Mouse (Mus musculus): ENCODE measurements at regions not wholly inside any gene's neighbourhood (a gene's known extent, or its start where the extent isn't known, plus 50 kb on each side); places are given as distances from the start of the nearest gene placed in this dataset.
"Not testable (repeated sequence)": the region's sequence is repeated elsewhere in the genome, so short reads cannot be mapped to it uniquely, and the experiment has no call there.

DNA sequence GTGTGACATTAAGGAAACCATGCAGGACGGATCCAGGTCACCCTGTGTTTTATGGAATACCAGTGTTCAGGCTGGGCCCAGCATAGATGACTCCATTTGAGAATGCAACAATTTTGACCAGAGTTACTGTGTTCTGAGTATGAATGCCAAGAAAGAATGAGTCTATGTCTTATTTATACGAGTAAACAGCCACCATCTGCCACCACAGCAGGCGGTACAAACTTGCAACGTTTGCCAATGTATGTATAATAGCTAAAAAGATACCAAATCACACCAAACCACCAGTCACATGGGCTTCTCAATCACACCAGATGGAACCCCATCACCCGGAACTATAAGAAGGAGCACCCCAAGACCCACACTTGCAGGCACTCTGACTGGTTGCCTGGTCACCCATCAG lies 192.1 kb downstream of the Glrx3 start:
- DNase-seq (ENCODE audit: low read depth, low spot score): no peak

DNA sequence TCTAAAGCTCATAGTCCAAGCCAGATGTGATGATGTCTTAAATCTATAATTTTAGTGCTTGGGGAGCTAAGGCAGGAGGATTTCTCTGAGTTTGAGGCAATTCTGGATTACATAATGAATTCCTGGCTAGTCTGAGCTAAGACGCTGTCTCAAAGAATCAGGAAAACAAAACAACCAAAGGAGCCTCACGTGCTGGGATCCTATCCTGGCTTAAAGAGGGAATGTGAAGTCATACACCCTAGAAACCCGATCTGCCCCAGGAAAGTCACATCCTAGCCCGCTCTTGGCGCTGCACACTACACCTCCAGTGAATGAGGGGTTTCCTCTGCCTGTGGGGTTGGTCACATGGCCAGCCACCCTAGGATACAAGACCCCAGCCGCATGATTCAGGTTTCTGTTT lies 211.2 kb downstream of the Glrx3 start:
- no peak for DNase-seq (ENCODE audit: low read depth, low spot score)

DNA sequence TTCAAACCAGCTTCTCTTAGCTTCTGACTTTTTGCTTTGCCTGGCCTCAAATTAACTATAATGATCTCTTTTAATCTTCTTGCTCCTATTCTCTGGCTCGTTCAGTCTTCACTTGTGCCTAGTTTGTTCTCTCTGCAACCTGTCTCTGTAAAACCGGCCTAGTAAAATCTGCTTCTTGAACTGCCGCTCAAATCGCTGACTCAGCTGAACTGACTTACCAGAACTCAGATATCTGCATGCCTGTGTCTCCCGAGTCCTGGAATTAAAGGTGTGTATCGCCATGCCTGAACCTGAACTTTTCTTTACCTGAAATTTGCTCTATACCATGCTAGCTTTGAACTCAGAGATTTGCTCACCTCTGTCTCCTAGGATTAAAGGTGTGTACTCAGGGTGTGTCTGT lies 212.2 kb downstream of the Glrx3 start:
- no peak for DNase-seq (ENCODE audit: low read depth, low spot score)

- DNase-seq (ENCODE audit: low read depth, low spot score): peak; percentile 35
These were observed 216.4 kb downstream of the Glrx3 start for GRCm38 (mm10) chr7:137653837-137654236.

DNA sequence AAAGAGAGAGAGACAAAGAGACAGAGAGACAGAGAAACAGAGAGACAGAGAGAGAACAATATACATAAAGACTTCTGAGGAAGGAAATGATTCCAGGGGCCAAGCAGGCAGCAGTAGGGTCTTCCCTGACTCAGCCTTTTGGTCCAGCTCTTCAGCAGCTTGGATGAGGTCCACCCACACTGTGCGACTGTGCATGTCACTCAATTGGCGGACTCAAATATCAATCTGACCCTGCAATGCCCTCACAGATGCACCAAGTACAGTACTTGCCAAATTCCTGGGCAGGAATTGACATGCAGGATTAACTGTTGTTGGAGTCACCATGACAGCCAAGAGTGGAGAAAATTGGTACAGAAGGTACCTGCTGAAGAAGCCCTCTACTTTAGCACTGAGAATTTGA lies 229.8 kb downstream of the Glrx3 start:
- no peak for DNase-seq (ENCODE audit: low read depth, low spot score)

DNA sequence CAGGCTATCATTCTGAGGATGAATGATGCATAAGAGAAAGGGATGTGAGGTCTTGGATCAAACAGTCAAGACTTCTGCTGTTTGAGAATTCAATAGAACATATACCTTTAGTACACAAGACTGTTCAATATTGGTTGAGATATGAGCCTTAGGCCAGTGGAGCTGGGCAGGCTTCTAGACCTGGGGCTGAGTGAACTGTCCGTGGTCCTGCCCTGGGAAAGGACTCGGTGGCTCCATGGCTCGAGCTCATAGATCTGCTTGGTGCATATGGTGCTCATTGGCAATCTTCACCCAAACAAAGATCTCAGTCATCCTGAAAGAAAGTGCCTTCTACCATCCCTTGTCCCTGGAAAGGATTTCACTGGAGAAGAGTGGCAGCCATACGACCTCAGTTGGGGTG lies 233.7 kb downstream of the Glrx3 start:
- DNase-seq (ENCODE audit: low read depth, low spot score): no peak

GRCm38 (mm10) chr7:137674596-137674995 lies 237.2 kb downstream of the Glrx3 start:
- DNase-seq (ENCODE audit: low read depth, low spot score): no peak

DNA sequence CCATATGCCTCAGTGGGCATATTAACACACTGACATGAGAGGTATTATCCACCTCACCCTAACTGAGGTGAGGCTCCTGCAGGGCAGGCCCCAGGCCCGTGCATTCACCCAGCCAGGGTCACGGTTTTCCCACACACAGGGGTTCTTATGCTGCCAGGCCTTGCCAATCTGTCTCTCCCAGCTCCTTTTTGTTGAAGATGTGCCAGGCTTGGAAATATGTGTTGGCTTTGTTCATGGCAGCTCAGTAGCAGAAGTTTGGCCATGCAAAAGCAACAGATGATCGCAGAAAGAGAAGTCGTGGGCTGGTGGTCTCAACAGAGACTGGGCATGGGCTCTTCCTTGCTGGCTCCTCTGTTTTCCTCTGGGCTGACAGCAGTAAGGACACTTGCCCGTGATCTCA lies 238.0 kb downstream of the Glrx3 start:
- DNase-seq (ENCODE audit: low read depth, low spot score): no peak

- DNase-seq (ENCODE audit: low read depth, low spot score): no peak
These were observed 247.4 kb downstream of the Glrx3 start for GRCm38 (mm10) chr7:137684826-137685225.

- no peak for DNase-seq (ENCODE audit: low read depth, low spot score)
These were observed 247.9 kb downstream of the Glrx3 start for GRCm38 (mm10) chr7:137685320-137685719.

- DNase-seq (ENCODE audit: low read depth, low spot score): no peak
These were observed 259.4 kb downstream of the Glrx3 start for GRCm38 (mm10) chr7:137696831-137697230.

- DNase-seq (ENCODE audit: low read depth, low spot score): not testable (repeated sequence)
These were observed 261.1 kb downstream of the Glrx3 start for GRCm38 (mm10) chr7:137698501-137698900.

DNA sequence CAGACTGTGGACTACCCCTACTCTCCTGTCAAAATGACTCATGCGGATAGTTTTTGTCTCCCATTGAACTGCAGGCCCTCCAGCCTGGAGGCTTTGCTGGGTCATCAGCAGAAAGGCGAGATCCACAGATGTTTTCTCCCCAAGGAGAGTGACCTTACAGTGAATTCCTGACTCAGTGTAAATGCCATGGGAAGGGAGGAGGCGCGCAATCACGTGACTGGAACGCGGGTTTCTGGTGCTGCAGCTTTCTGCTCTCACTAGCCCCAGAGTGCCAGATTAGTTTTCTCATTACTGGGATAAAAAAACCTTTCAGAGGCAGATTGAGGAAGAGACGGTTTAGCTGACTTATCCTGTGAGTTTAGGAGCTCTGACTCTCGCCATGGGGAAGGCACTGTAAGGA lies 275.4 kb downstream of the Glrx3 start:
- DNase-seq (ENCODE audit: low read depth, low spot score): peak; percentile 24

- DNase-seq (ENCODE audit: low read depth, low spot score): no peak
These were observed 276.4 kb downstream of the Glrx3 start for GRCm38 (mm10) chr7:137713856-137714255.

GRCm38 (mm10) chr7:137714318-137714962 lies 277.0 kb downstream of the Glrx3 start:
- no peak for DNase-seq (ENCODE audit: low read depth, low spot score)

DNA sequence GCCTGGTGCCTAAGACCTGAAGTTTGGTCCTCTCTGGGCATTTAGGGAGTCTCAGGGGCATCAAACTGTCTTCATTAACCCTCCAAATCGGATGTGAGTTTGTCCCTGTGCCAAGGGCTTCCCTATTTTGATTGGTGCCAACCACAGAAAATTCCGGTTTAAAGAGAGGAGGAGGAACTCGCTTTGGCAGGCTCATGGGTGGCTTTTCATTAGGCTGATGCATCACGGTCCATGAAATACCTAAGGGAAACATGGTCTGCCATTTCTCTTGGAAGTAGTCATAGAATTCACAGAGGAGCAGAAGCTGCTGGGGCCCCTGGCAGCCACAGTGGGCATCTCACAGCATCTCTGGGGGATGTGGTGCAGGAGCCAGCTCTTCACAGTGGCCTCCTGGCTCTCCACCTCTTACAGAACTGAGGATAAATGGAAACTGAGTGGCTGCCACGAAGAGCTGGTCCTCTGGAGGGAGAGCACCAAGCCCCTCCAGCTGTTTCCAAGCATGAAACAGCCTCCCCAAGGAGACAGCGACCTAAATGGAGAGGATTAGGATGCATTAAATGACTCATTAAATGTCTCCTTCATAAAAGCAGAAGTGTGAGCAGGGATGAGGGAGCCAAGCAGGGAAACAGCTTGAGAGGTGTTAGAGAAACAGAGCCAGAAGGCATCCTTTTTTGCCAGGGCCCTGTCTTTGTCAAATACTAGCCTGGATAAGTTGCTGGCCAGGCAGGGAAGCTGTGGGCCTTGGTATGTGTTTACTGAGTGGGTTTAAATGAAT lies 277.9 kb downstream of the Glrx3 start:
- DNase-seq (ENCODE audit: low read depth, low spot score): no peak

GRCm38 (mm10) chr7:137723361-137724040 lies 286.1 kb downstream of the Glrx3 start:
- DNase-seq (ENCODE audit: low read depth, low spot score): peak; percentile 7

- DNase-seq (ENCODE audit: low read depth, low spot score): no peak
These were observed 288.6 kb downstream of the Glrx3 start for GRCm38 (mm10) chr7:137726031-137726430.

GRCm38 (mm10) chr7:137735873-137736527 lies 298.6 kb downstream of the Glrx3 start:
- no peak for DNase-seq (ENCODE audit: low read depth, low spot score)

DNA sequence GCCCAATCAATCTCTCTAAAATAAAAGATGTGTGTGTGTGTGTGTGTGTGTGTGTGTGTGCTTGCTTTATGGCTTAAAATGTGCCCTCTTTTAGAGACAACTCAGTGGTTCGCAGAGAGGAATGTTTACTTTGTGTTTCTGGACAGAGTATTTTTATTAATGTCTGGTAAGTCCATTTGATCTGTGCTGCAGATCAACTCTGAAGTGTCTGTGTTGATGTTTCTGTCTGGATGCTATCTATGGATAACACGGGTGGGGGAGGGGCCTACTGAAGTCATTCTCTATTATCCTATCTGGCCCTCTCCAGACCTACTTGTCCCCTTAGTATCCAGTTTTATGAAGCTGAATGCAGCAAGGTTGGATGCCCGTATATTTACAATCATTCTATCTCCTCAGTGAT lies 304.3 kb downstream of the Glrx3 start:
- DNase-seq (ENCODE audit: low read depth, low spot score): no peak

GRCm38 (mm10) chr7:137742297-137742751 lies 304.9 kb downstream of the Glrx3 start:
- DNase-seq (ENCODE audit: low read depth, low spot score): no peak

- DNase-seq (ENCODE audit: low read depth, low spot score): no peak
These were observed 308.2 kb downstream of the Glrx3 start for GRCm38 (mm10) chr7:137745575-137745974.
